In genomic region chr8:9975898-9976611, GRCm38 (mm10) we compare ENCODE assay signal across 1 mouse cellular context.
A peak's percentile ranks its signal among the peaks of the same experiment; 100 is the strongest.
TF ChIP-seq lines count a peak whose summit lies in the region.

No protein-coding gene starts in this region.

TF ChIP-seq in MEL, 35 proteins besides CTCF, POLR2A, EP300 and RAD21 (continued from another document):
- peak; percentile 37; the same call in 1 of the 2 replicates for TF ChIP-seq TCF12 (IDR thresholded peaks at IDR 0.05; ENCODE audit: low read depth, low read length)
- TF ChIP-seq MAFK (IDR thresholded peaks at IDR 0.05; ENCODE audit: borderline replicate concordance, low read depth, low read length) = no peak
- TF ChIP-seq SIN3A (IDR thresholded peaks at IDR 0.05; ENCODE audit: low read length) = peak; percentile 97
- no peak for TF ChIP-seq CHD1 (IDR thresholded peaks at IDR 0.05; ENCODE audit: low read depth, low read length)
- TF ChIP-seq MEF2A (IDR thresholded peaks at IDR 0.05; ENCODE audit: extremely low read depth, insufficient replicate concordance, low read depth, low read length, poor library complexity, severe bottlenecking) = no peak
- peak; percentile 88 for TF ChIP-seq ELF1 (IDR thresholded peaks at IDR 0.05; ENCODE audit: low read depth, low read length)
- no peak for TF ChIP-seq USF1 (IDR thresholded peaks at IDR 0.05; ENCODE audit: low read depth, low read length)
- no peak for TF ChIP-seq ZKSCAN1 (IDR thresholded peaks at IDR 0.05; ENCODE audit: low read depth, low read length)
- no peak for TF ChIP-seq MYB (IDR thresholded peaks at IDR 0.05; ENCODE audit: low read depth, low read length)
- TF ChIP-seq MAZ (IDR thresholded peaks at IDR 0.05; ENCODE audit: low read depth, low read length) = peak; percentile 79; the same call in 1 of the 2 replicates
- TF ChIP-seq ZNF384 (IDR thresholded peaks at IDR 0.05; ENCODE audit: low read depth, low read length) = no peak
- no peak for TF ChIP-seq UBTF (IDR thresholded peaks at IDR 0.05; ENCODE audit: borderline replicate concordance, insufficient read depth, low read depth, low read length)
- no peak for TF ChIP-seq MYC (IDR thresholded peaks at IDR 0.05; ENCODE audit: low read depth, low read length)
- peak; percentile 33; the same call in 1 of the 2 replicates for TF ChIP-seq TBP (IDR thresholded peaks at IDR 0.05; ENCODE audit: low read depth, low read length)
- TF ChIP-seq SMC3 (IDR thresholded peaks at IDR 0.05; ENCODE audit: low read depth, low read length) = peak; percentile 68
- no peak; the same call in 1 of the 2 replicates for TF ChIP-seq POLR2AphosphoS2 (IDR thresholded peaks at IDR 0.05; ENCODE audit: low read length)
- TF ChIP-seq USF2 (IDR thresholded peaks at IDR 0.05; ENCODE audit: borderline replicate concordance in 1 of 2, insufficient read depth in 1 of 2, low read depth in 1 of 2, low read length in 2 of 2) = no peak
